Mouse (Mus musculus) intestine, postnatal 0 days (tissue): Measurements from ENCODE around the gene Aqr. TPM values are rescaled to one million over a fixed set of nuclear protein-coding genes. Genes with fewer than 3 reads are reported as not detected.

Experiments
- ATAC-seq: fragments of 200-750 bp; cut with Nextera tagmentation; 2 replicates; pipeline ENCODE4 v1.8.0; 2017; ENCODE audit warnings: mild to moderate bottlenecking, moderate TSS enrichment, moderate library complexity
- H3K27ac ChIP-seq: fragments of 300-500 bp; sonication (generic); 2 replicates; pipeline ENCODE4 v1.5.1; 2014; ENCODE audit warnings: mild to moderate bottlenecking, low read depth, low read length, moderate library complexity
- H3K27me3 ChIP-seq: fragments of 300-500 bp; sonication (generic); replicated peaks from 2 replicates; pipeline ENCODE4 v1.6.1; 2014; ENCODE audit warnings: low read length, mixed read lengths; ENCODE audit not compliant: control insufficient read depth, insufficient read depth
- H3K36me3 ChIP-seq: fragments of 300-500 bp; sonication (generic); 2 replicates; pipeline ENCODE4 v1.6.1; 2014; ENCODE audit warnings: mild to moderate bottlenecking, moderate library complexity; ENCODE audit not compliant: control insufficient read depth, insufficient read depth
- H3K4me1 ChIP-seq: fragments of 300-500 bp; sonication (generic); replicated peaks from 2 replicates; pipeline ENCODE4 v1.6.1; 2014; ENCODE audit warnings: antibody characterized with exemption, low read length, mixed read lengths; ENCODE audit not compliant: control insufficient read depth, insufficient read depth
- H3K4me2 ChIP-seq: fragments of 300-500 bp; sonication (generic); replicated peaks from 2 replicates; pipeline ENCODE4 v1.6.1; 2014; ENCODE audit warnings: low read depth, mild to moderate bottlenecking, moderate library complexity
- H3K4me3 ChIP-seq: fragments of 300-500 bp; sonication (generic); 2 replicates; pipeline ENCODE4 v1.5.1; 2014; ENCODE audit warnings: low read depth, low read length
- H3K9ac ChIP-seq: fragments of 300-500 bp; sonication (generic); 2 replicates; pipeline ENCODE4 v1.6.1; 2014; ENCODE audit warnings: mild to moderate bottlenecking, low read depth, low read length
- H3K9me3 ChIP-seq: fragments of 300-500 bp; sonication (generic); 2 replicates; pipeline ENCODE4 v1.6.1; 2016; ENCODE audit warnings: mixed run types; ENCODE audit not compliant: control insufficient read depth
- CTCF ChIP-seq: sonication (generic); IDR thresholded peaks from 2 replicates; pipeline ENCODE4 v1.5.1; 2016; ENCODE audit warnings: low read depth, mild to moderate bottlenecking, control low read depth, antibody characterized with exemption, moderate library complexity
- WGBS: fragments of 180-500 bp; shearing (Covaris S2); extraction: QIAGEN DNeasy Blood & Tissue Kit; methylation state at CpG from one replicate; pipeline ENCODE4 v1.1.7; 2014; 5-methylcytosine and 5-hydroxymethylcytosine counted together
- polyA plus RNA-seq: library from polyadenylated mRNA; unstranded; fragments of >200 nt; fragmentation: Nextera tagmentation; extraction: Ambion mirVana; gene quantifications from 2 replicates; pipeline ENCODE4 v1.2.1, GENCODE M21; 2015

The Aqr gene
- polyA plus RNA-seq, 1 experiment from 2014 or later = 26.7 TPM

- peaks cover 34% of the 10 kb centered on the region for H3K36me3 ChIP-seq
- TF ChIP-seq CTCF = no peak
- H3K27me3 ChIP-seq = no peaks in the 10 kb centered on the region
- H3K9me3 ChIP-seq = no peaks in the 10 kb centered on the region
- H3K9ac ChIP-seq = no peak overlapping the region
- H3K4me1 ChIP-seq = no peaks in the 10 kb centered on the region
- H3K4me3 ChIP-seq = no peak overlapping the region
- H3K4me2 ChIP-seq = no peak overlapping the region
- H3K27ac ChIP-seq = no peak overlapping the region
- ATAC-seq = no peak
Measured at GRCm38 (mm10) chr2:114167837-114168236, 19.0 kb downstream of the Aqr start.

DNA sequence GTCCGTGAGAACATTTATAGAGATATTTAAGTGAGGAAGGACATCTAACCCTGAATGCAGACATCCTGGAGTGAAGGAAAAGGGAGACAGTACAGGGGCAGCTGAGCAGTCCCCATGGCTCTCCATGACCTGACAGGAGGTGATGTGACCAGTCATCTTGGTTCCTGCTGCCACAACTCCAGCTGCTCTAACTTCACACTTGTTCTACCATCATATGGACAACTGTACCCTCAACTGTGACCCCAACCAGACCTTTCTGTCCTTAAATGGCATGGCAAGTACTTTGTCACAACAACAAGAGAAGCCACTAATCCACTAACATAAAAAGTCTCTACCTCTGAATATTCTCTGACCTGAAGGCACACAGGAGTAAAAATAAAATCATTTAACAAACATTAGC lies 24.8 kb downstream of the Aqr start:
- no peak overlapping the region for H3K4me3 ChIP-seq
- no peak for TF ChIP-seq CTCF
- H3K4me1 ChIP-seq = no peaks in the 10 kb centered on the region
- no peak for ATAC-seq
- no peaks in the 10 kb centered on the region for H3K27me3 ChIP-seq
- H3K36me3 ChIP-seq = peaks cover 50% of the 10 kb centered on the region
- WGBS = 72% methylated on average over 1 of the region's 1 CpGs
- H3K9ac ChIP-seq = no peak overlapping the region
- H3K27ac ChIP-seq = no peak overlapping the region
- no peak overlapping the region for H3K4me2 ChIP-seq
- H3K9me3 ChIP-seq = no peaks in the 10 kb centered on the region

DNA sequence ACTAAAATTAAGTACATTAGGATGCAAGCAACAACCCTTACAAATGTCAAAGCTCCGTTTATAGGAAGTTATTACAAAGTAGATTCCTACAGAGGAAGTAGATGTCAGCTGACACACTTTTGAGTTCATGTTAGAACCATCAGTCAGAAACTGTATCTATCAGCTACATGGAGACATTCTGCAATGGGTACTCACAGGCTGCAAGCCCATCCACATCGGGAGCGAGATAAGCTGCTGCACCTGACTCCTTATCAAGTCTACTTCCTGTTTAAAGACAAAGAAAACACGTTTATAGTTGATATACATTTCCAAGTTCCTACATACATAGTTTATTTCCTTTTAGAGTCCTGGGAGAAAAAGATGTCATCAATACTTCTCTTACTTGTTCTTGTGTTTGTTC lies 29.5 kb downstream of the Aqr start:
- Histone ChIP-seq H3K4me3 (no peak overlapping the region), H3K4me2 (no peak overlapping the region), H3K27me3 (no peaks in the 10 kb centered on the region), H3K27ac (no peak overlapping the region), H3K36me3 (peaks cover 68% of the 10 kb centered on the region), H3K9me3 (no peaks in the 10 kb centered on the region), H3K9ac (no peak overlapping the region), H3K4me1 (no peaks in the 10 kb centered on the region)
- WGBS = 61% methylated on average over 4 of the region's 4 CpGs
- TF ChIP-seq CTCF = no peak
- no peak for ATAC-seq

DNA sequence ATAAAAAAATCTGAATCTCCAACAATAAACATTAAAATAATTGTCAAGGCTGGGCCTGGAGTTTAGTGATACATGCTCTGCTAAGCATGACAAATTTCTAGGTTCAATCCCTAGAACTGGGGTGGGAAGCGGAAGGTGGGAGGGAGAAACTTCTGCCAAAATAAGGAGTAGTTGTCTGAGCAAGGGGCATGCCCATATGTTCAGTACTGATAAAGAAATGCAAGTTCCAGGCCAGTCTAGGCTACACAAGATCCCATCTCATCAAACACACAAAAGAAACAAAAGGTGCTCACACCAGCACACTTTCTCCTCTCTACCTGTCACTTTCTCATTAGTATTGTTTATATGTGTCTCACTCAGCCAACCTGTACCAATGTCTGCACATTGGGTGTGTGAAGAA lies 30.2 kb downstream of the Aqr start:
- Histone ChIP-seq H3K4me1 (no peaks in the 10 kb centered on the region), H3K9me3 (no peaks in the 10 kb centered on the region), H3K4me2 (no peak overlapping the region), H3K27me3 (no peaks in the 10 kb centered on the region), H3K27ac (no peak overlapping the region), H3K9ac (no peak overlapping the region), H3K36me3 (peaks cover 65% of the 10 kb centered on the region), H3K4me3 (no peak overlapping the region)
- no peak for TF ChIP-seq CTCF
- no peak for ATAC-seq
- WGBS = 90% methylated on average over 1 of the region's 1 CpGs

DNA sequence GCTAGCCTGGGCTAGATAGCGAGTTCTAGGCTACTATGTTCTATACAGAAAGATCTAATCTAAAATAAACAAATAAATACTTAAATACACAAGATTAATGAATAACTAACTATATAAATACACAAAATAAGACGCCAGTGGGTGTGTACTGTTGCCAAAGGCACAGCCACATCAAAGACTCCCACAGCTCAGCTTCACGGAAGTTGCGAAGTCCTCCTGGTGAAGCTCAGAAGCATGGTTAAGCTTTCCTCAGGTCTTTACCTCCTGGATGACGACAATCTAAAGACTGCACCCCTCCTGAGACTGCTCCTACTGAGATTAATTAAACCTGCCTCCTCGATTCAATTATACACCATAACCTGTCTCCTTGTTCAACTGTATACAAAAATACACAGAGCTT lies 33.6 kb downstream of the Aqr start:
- 84% methylated on average over 6 of the region's 6 CpGs for WGBS
- H3K9ac ChIP-seq = no peak overlapping the region
- peaks cover 72% of the 10 kb centered on the region for H3K36me3 ChIP-seq
- ATAC-seq = no peak
- H3K4me2 ChIP-seq = no peak overlapping the region
- H3K27ac ChIP-seq = no peak overlapping the region
- H3K4me3 ChIP-seq = no peak overlapping the region
- no peak for TF ChIP-seq CTCF
- H3K27me3 ChIP-seq = no peaks in the 10 kb centered on the region
- no peaks in the 10 kb centered on the region for H3K9me3 ChIP-seq
- H3K4me1 ChIP-seq = no peaks in the 10 kb centered on the region

- TF ChIP-seq CTCF = no peak
- ATAC-seq = no peak
- WGBS = 84% methylated on average over 15 of the region's 15 CpGs
- peaks cover 59% of the 10 kb centered on the region for H3K36me3 ChIP-seq
- H3K9me3 ChIP-seq = no peaks in the 10 kb centered on the region
- no peak overlapping the region for H3K4me3 ChIP-seq
- H3K9ac ChIP-seq = no peak overlapping the region
- no peaks in the 10 kb centered on the region for H3K27me3 ChIP-seq
- no peak overlapping the region for H3K4me2 ChIP-seq
- no peak overlapping the region for H3K27ac ChIP-seq
- no peaks in the 10 kb centered on the region for H3K4me1 ChIP-seq
Measured at GRCm38 (mm10) chr2:114146864-114147458, 39.9 kb downstream of the Aqr start.

DNA sequence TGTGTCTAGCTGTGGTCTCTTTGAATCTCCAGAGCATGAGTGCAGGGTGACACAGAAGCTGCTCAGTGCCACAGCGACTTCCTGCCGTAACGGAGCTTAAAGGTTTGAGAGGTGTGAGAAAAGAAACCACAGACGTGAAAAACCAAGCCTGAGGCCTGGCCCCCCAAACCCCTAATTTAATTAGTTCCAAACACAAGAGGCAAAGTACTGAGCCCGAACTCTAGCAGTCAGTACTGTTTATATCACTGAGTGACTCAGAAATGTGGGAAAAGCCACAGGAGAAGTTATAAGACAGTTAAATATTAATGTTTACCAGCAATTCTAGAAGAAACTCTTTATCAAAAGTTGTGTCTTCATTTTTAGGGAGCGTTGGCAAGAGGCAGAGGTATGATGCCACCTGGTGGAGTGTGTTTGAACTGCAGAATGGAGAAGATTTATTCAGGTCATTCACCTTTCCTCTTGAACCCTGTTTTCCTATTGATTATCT lies 41.5 kb downstream of the Aqr start:
- H3K27ac ChIP-seq = no peak overlapping the region
- H3K9ac ChIP-seq = no peak overlapping the region
- WGBS = 63% methylated on average over 6 of the region's 6 CpGs
- no peak overlapping the region for H3K4me2 ChIP-seq
- TF ChIP-seq CTCF = peak; percentile 81
- no peaks in the 10 kb centered on the region for H3K9me3 ChIP-seq
- H3K4me3 ChIP-seq = no peak overlapping the region
- peaks cover 65% of the 10 kb centered on the region for H3K36me3 ChIP-seq
- H3K27me3 ChIP-seq = no peaks in the 10 kb centered on the region
- ATAC-seq = no peak
- no peaks in the 10 kb centered on the region for H3K4me1 ChIP-seq
